Mouse (Mus musculus): ENCODE measurements around the gene Ankrd61.

DNA sequence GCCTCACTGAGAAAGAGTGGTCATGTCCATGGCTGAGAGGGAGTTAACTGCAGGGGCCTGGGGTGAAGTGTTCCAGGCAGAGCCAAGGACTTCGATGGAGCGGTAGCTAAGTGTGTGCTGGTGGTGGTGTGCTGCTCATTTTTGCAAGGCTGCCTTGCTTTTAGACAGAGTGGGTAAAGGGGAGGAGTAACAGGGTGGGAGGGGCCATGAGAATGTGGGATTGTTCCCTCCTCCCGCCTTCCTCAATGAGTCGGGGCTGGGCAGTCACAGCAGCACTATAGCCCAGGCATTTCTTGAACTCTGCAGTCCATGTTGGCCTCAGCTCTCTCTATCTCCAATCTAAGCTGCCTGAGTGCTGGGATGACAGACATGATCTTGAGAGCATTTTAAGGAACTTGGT, 22.9 kb downstream of the Ankrd61 start:
- TF ChIP-seq POLR2A (IDR thresholded peaks at IDR 0.05; ENCODE audit: borderline replicate concordance, extremely low read depth, low read depth, low read length) (no peak), CTCF (IDR thresholded peaks at IDR 0.05; ENCODE audit: insufficient read depth, low read length) (no peak)

Data from lung, adult 2 months (tissue).